Mouse (Mus musculus) small intestine, adult 2 months (tissue): ENCODE measurements around the gene Ch25h.

Source experiments
- CTCF ChIP-seq: fragments of 200-500 bp; IDR thresholded peaks from 2 replicates; pipeline ENCODE4 v1.5.1; 2012; ENCODE audit warnings: low read depth, mild to moderate bottlenecking, control low read depth, inconsistent platforms, low read length, moderate library complexity, mixed read lengths; ENCODE audit not compliant: insufficient replicate concordance, insufficient read length; ENCODE audit errors: extremely low read depth
- POLR2A ChIP-seq: fragments of 200-500 bp; IDR thresholded peaks from 2 replicates; pipeline ENCODE4 v1.6.1; 2012; ENCODE audit warnings: low read depth, mild to moderate bottlenecking, control low read depth, inconsistent platforms, low read length, moderate library complexity

- TF ChIP-seq POLR2A (no peak), CTCF (no peak)
Measured at GRCm38 (mm10) chr19:34510717-34511116, 35.8 kb upstream of the Ch25h start.
